Mouse (Mus musculus) embryonic fibroblast, embryonic 13.5 days (primary cell): ENCODE measurements at regions not wholly inside any gene's neighbourhood (a gene's known extent, or its start where the extent isn't known, plus 50 kb on each side); places are given as distances from the start of the nearest gene placed in this dataset.

Experiments
- CTCF ChIP-seq: IDR thresholded peaks from 2 replicates; pipeline ENCODE4 v1.5.1; 2011; ENCODE audit warnings: mild to moderate bottlenecking, control low read depth, low read length, moderate library complexity, borderline replicate concordance; ENCODE audit not compliant: insufficient read depth
- POLR2A ChIP-seq: IDR thresholded peaks from 2 replicates; pipeline ENCODE4 v1.6.1; 2011; ENCODE audit warnings: low read depth, mild to moderate bottlenecking, control low read depth, low read length, moderate library complexity

- no peak for TF ChIP-seq CTCF
- no peak for TF ChIP-seq POLR2A
These were observed 411.7 kb downstream of the Fam19a5 start for GRCm38 (mm10) chr15:87955685-87956256.
